Mouse (Mus musculus) embryonic facial prominence, embryonic 14.5 days (tissue): ENCODE data around the gene Lin28a. TPM values are rescaled to one million over a fixed set of nuclear protein-coding genes. Genes with fewer than 3 reads are reported as not detected.

Experiments
- ATAC-seq: fragments of 200-750 bp; cut with Nextera tagmentation; 2 replicates; pipeline ENCODE4 v1.8.0; 2017; ENCODE audit warnings: low read depth, moderate number of reproducible peaks, moderate TSS enrichment
- DNase-seq: peaks from one replicate; pipeline ENCODE4 v3.0.0-alpha.2; 2015; ENCODE audit warnings: low spot score
- H3K27ac ChIP-seq: fragments of 300-500 bp; sonication (generic); replicated peaks from 2 replicates; pipeline ENCODE4 v1.5.1; 2014; ENCODE audit warnings: low read depth, mild to moderate bottlenecking, low read length, moderate library complexity
- H3K27me3 ChIP-seq: fragments of 300-500 bp; sonication (generic); replicated peaks from 2 replicates; pipeline ENCODE4 v1.6.1; 2014; ENCODE audit warnings: low read length; ENCODE audit not compliant: control insufficient read depth, insufficient read depth
- H3K36me3 ChIP-seq: fragments of 300-500 bp; sonication (generic); 2 replicates; pipeline ENCODE4 v1.6.1; 2014; ENCODE audit warnings: low read length, mixed read lengths; ENCODE audit not compliant: control insufficient read depth, insufficient read depth
- H3K4me1 ChIP-seq: fragments of 300-500 bp; sonication (generic); 2 replicates; pipeline ENCODE4 v1.6.1; 2014; ENCODE audit warnings: antibody characterized with exemption, low read length; ENCODE audit not compliant: control insufficient read depth, insufficient read depth
- H3K4me2 ChIP-seq: fragments of 300-500 bp; sonication (generic); 2 replicates; pipeline ENCODE4 v1.6.1; 2014; ENCODE audit warnings: low read depth, mild to moderate bottlenecking, low read length, moderate library complexity, mixed read lengths
- H3K4me3 ChIP-seq: fragments of 300-500 bp; sonication (generic); 2 replicates; pipeline ENCODE4 v1.5.1; 2014; ENCODE audit warnings: low read depth, mild to moderate bottlenecking, low read length
- H3K9ac ChIP-seq: fragments of 300-500 bp; sonication (generic); 2 replicates; pipeline ENCODE4 v1.6.1; 2014; ENCODE audit warnings: low read depth, mild to moderate bottlenecking, low read length, moderate library complexity, mixed read lengths
- H3K9me3 ChIP-seq: fragments of 300-500 bp; sonication (generic); 2 replicates; pipeline ENCODE4 v1.6.1; 2016; ENCODE audit warnings: low read length; ENCODE audit not compliant: control insufficient read depth
- WGBS: fragments of 180-500 bp; shearing (Covaris S2); extraction: QIAGEN DNeasy Blood & Tissue Kit; methylation state at CpG from one replicate; pipeline ENCODE4 v1.1.7; 2014; 5-methylcytosine and 5-hydroxymethylcytosine counted together
- polyA plus RNA-seq: library from polyadenylated mRNA; unstranded; fragments of >200 nt; fragmentation: Nextera tagmentation; extraction: Ambion mirVana; gene quantifications from 2 replicates; pipeline ENCODE4 v1.2.1, GENCODE M21; 2014

Gene Lin28a
- not detected in 2 replicates for polyA plus RNA-seq

DNA sequence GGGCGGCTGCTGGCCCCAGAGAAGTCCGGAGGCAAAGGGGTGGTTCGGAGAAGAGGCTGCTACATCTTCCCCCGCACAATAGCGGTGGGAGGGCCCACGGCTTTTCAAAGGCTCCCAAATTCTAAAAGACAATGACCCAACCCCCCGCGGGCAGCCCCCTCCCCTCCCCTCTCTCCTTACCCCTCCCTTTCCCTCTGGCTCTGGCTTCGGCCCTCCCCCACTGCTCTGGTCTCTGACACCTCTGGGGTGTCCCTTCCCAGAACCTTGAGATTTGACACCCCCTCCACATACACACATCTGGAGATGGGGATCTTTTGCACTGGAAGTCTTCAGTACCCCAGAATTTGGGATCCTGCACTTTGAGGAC lies at the start of gene Lin28a:
Gene Lin28a (minus strand): TSS at position 63 of the 367 bp plus-strand sequence.
- H3K9me3 ChIP-seq: no peaks in the 10 kb centered on the region
- 8% methylated on average over 5 of the region's 9 CpGs for WGBS
- ATAC-seq: no peak
- H3K27me3 ChIP-seq: peaks cover 41% of the 10 kb centered on the region
- peak within 1 kb of the TSS; percentile 23 for H3K4me3 ChIP-seq
- H3K4me2 ChIP-seq: peak within 1 kb of the TSS; percentile 38
- H3K4me1 ChIP-seq: peaks cover 9% of the 10 kb centered on the region
- no peaks in the 10 kb centered on the region for H3K36me3 ChIP-seq
- H3K9ac ChIP-seq: no peak within 1 kb of the TSS
- H3K27ac ChIP-seq: no peak within 1 kb of the TSS
- DNase-seq: no peak

DNA sequence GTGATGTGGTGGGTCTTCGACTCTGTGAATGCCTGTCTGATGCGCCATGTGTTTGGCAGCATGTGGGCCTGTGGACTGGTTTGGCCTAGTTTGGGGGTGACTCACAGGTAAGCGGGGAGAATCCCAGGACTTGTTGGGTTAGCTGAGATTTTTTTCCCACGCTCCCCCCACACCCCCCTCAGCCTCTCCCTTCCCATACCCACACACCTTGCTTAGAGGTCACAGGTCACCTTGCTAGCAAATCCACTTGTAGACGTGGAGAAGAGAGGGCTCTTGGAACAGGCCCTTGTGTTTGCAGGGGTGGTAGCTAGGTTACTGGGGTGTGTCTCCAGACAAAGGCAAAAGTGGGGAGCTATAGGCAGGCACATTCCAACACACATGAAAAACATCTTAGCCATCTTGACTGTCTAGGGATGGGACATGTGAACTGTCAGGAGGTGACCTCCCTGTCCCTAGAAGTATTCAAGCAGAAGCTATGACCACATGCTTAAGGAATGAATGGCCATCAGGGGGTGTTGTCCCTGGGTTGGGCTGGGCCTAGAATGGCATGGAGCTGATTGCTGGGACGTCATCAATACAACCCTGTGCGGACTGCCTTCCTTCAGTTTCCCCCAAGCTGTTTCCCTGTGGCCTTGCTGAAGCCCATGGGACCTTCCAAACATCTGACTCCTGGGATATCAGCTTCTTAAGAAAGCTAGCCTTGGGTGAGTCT lies 49.3 kb upstream of the Lin28a start:
- ATAC-seq (no peak), DNase-seq (no peak)
- no peaks in the 10 kb centered on the region for H3K4me1 ChIP-seq
- peaks cover 11% of the 10 kb centered on the region for H3K27me3 ChIP-seq
- no peak overlapping the region for H3K4me3 ChIP-seq
- H3K9me3 ChIP-seq: no peaks in the 10 kb centered on the region
- no peaks in the 10 kb centered on the region for H3K36me3 ChIP-seq
- no peak overlapping the region for H3K27ac ChIP-seq
- H3K9ac ChIP-seq: no peak overlapping the region
- no peak overlapping the region for H3K4me2 ChIP-seq
- 78% methylated on average over 7 of the region's 7 CpGs for WGBS

DNA sequence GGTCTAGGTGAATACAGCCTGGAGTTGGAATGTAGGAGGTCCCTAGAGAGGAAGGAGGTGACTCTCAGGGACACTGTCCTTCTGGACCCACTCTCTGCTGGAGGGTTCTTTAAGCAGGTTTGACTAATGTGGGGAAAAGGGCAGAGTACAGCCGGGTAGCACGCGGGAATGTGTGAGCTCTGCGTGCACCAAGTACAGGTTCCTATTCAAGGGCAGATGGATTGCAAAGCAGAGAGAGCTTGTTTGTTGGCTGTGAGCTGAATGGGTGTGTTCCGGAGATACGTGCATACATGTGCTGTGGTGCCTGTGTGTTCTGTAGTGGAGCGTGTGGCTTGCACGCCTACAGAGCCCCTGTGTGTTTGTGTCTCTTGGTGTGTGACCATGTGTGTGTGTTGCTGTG lies 48.7 kb upstream of the Lin28a start:
- no peak overlapping the region for H3K9ac ChIP-seq
- no peaks in the 10 kb centered on the region for H3K4me1 ChIP-seq
- no peaks in the 10 kb centered on the region for H3K36me3 ChIP-seq
- H3K27ac ChIP-seq: no peak overlapping the region
- no peak overlapping the region for H3K4me2 ChIP-seq
- no peak overlapping the region for H3K4me3 ChIP-seq
- peaks cover 11% of the 10 kb centered on the region for H3K27me3 ChIP-seq
- DNase-seq: no peak
- H3K9me3 ChIP-seq: no peaks in the 10 kb centered on the region
- 91% methylated on average over 8 of the region's 8 CpGs for WGBS
- no peak for ATAC-seq

DNA sequence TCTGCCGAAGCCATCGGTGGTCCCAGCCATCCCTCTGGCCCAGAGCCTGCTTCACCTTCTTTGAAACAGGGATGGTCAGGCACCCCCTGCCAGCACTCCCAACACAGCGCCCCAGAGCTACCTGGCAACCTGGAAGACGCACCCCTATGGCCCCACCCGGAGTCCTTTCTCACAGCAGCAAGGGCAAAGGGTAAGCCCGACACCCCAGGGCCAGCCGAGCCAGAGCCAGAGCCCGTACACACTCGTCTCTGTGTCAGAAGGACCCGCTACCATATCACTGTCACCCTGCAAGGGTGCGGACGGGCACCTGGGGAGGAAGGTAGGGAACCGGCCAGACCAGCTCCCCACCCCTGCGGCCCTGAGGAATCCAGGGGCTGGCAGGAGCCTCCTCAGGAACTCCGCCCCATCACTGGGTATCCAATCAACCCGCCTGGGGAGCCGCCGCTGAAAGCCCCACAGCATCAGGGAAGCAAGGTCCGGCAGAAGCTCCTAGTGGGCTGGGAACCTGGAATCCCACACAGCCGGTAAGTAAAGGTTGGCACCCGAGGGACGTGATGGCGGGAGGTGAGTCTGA lies 46.9 kb upstream of the Lin28a start:
- Histone ChIP-seq H3K4me1 (no peaks in the 10 kb centered on the region), H3K9me3 (no peaks in the 10 kb centered on the region), H3K4me3 (peak overlapping the region; percentile 15), H3K36me3 (no peaks in the 10 kb centered on the region), H3K4me2 (0 out of 2 replicates have a peak overlapping the region, but pooled peaks have one; percentile 15), H3K9ac (0 out of 2 replicates have a peak overlapping the region, but pooled peaks have one; percentile 14), H3K27me3 (peaks cover 11% of the 10 kb centered on the region), H3K27ac (no peak overlapping the region)
- DNase-seq: peak; percentile 51
- peak; percentile 75 for ATAC-seq
- WGBS: 21% methylated on average over 16 of the region's 23 CpGs

DNA sequence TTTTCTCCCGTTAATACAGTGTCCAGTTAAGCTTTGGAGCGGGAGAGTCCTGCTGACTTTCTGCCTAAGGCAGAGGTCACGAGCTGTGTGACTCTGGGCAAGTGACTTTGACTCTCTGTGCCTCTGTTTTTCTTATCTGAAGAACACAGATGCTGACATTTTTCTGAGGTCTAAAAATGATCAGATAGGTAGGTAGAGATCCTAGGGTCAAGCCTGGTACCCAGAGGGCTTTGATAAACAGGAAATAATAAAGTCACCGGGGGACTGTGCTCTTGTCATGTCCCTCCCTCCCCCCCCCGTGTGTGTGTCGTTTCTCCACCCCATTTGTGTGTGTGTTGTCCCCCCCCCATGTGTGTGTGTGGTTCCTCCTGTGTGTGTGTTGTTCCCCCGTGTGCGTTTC lies 43.9 kb upstream of the Lin28a start:
- no peak for DNase-seq
- WGBS: 60% methylated on average over 8 of the region's 8 CpGs

DNA sequence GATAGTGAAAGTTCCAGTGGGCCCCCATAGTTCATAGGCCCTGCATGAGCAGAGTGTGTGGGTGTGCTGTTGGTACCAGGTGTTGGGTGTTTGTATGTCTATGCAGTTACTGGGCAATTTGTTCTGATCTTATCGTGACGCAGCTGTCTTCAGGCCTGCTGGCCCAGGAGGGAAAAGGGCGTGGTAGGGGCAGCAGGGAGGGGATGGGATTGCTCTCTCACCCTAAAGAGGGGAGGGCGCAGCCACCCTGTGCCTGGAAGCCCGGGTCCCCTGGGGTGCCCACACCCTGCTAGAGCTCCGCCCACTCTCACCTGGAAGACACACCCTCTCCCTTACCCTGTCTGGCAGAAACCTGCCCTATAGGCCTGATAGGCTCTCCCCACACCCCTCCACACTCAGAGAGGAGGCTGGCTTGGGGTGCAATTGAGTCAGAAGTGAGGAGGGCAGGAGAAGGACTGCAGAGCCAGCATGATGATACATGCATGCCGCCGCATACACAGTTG lies 43.4 kb upstream of the Lin28a start:
- H3K36me3 ChIP-seq: no peaks in the 10 kb centered on the region
- 39% methylated on average over 7 of the region's 8 CpGs for WGBS
- no peaks in the 10 kb centered on the region for H3K9me3 ChIP-seq
- DNase-seq: peak; percentile 39
- H3K27me3 ChIP-seq: peaks cover 11% of the 10 kb centered on the region
- no peak overlapping the region for H3K9ac ChIP-seq
- ATAC-seq: peak; percentile 35; the same call in 1 of the 2 replicates
- no peak overlapping the region for H3K27ac ChIP-seq
- no peak overlapping the region for H3K4me2 ChIP-seq
- H3K4me3 ChIP-seq: no peak overlapping the region
- no peaks in the 10 kb centered on the region for H3K4me1 ChIP-seq

More for the DNA sequence above, 43.9 kb upstream of the Lin28a start:
- no peak overlapping the region for H3K4me3 ChIP-seq
- H3K36me3 ChIP-seq: no peaks in the 10 kb centered on the region
- ATAC-seq: no peak
- H3K4me2 ChIP-seq: no peak overlapping the region
- H3K9me3 ChIP-seq: no peaks in the 10 kb centered on the region
- H3K27me3 ChIP-seq: peaks cover 11% of the 10 kb centered on the region
- H3K9ac ChIP-seq: no peak overlapping the region
- H3K4me1 ChIP-seq: no peaks in the 10 kb centered on the region
- H3K27ac ChIP-seq: no peak overlapping the region

DNA sequence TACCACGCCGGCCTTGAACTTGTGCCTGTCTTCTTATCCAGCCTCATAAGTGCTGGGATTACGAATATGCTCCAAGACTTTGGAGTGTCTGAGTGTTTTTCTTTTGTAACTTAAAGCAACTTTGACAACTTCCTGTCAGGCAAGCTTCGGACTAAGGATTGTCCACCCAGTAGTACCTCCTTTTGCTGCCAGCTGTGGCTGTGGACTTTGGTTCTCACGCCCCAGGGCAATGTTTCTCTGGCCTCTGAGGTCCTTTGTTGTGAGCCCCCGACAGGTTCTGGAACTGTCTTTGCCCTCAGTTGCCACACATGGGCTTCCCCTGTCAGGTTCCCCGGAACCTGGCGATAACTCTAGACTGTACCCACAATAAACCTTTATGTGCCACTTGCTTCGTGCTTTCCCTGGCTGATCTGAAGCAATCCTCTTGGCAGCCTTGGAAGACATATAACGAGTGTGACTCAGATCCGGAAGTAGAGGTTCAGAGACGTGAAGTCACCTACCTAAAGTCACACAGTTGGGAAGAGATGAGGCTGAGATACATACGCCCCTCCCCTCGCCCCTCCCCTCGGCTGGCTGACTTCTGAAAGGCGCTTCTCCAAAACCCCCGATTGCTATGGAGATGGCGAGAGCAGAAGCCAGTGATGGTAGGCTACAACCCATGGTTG lies 42.7 kb upstream of the Lin28a start:
- WGBS: 69% methylated on average over 18 of the region's 18 CpGs
- no peak for ATAC-seq
- H3K4me2 ChIP-seq: no peak overlapping the region
- no peaks in the 10 kb centered on the region for H3K4me1 ChIP-seq
- H3K27ac ChIP-seq: no peak overlapping the region
- H3K9ac ChIP-seq: no peak overlapping the region
- DNase-seq: no peak
- H3K27me3 ChIP-seq: peaks cover 11% of the 10 kb centered on the region; the same call in 1 of the 2 replicates
- no peaks in the 10 kb centered on the region for H3K36me3 ChIP-seq
- H3K4me3 ChIP-seq: no peak overlapping the region
- H3K9me3 ChIP-seq: no peaks in the 10 kb centered on the region

DNA sequence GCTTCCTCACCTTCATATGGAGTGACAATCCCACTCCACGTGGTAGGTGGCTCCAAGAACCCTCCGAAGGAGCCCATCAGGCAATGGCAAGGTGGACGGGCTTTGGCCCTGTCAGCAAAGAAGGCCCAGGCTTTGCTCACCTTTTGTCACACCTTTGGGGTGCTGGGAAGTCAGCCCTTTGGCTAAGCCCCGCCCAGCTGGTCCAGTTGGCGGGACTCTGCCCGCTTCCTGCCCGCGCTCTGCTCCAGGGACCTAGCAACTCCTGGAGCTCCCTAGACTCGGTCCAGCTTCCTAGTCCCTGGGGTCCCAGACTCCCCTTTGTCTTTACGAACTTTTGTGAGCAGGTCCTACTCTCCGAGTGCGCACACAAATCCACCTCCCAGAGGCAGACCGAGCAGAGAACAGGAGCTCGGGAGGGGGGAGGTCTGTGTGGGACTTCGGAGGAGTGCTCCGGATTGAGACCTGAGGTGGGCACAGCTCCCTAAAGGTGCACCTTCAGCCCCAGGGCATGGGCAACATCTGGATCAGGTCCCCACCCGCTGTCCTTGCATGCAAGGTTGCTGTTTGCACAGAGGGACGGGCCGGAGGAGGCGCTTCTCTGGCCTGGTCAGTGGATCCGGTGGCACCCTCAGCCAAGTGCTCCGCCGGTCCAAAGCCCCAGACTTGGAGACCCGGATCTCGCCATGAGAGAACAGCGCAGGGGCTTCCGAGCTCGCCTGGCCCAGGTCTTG lies 41.7 kb upstream of the Lin28a start, which contains the start of gene Crybg2:
Gene Crybg2 (plus strand): TSS at position 681 of the 731 bp plus-strand sequence.
- H3K9me3 ChIP-seq: no peaks in the 10 kb centered on the region
- no peak within 1 kb of the TSS for H3K9ac ChIP-seq
- ATAC-seq (no peak), DNase-seq (no peak)
- no peak within 1 kb of the TSS for H3K27ac ChIP-seq
- no peak within 1 kb of the TSS for H3K4me3 ChIP-seq
- H3K4me1 ChIP-seq: no peaks in the 10 kb centered on the region
- peaks cover 5% of the 10 kb centered on the region; the same call in 1 of the 2 replicates for H3K27me3 ChIP-seq
- no peak within 1 kb of the TSS for H3K4me2 ChIP-seq
- H3K36me3 ChIP-seq: no peaks in the 10 kb centered on the region
- 44% methylated on average over 25 of the region's 28 CpGs for WGBS
